Mouse (Mus musculus) forebrain, embryonic 15.5 days (tissue): ENCODE measurements around the gene Sfxn3. TPM values are rescaled to one million over a fixed set of nuclear protein-coding genes. Genes with fewer than 3 reads are reported as not detected.
A peak's percentile ranks its signal among the peaks of the same experiment; 100 is the strongest.

Experiments
- ATAC-seq: fragments of 200-750 bp; cut with Nextera tagmentation; replicated peaks from 2 replicates; pipeline ENCODE4 v1.8.0; 2017; ENCODE audit warnings: mild to moderate bottlenecking, moderate TSS enrichment, moderate library complexity
- H3K27ac ChIP-seq: fragments of 300-500 bp; sonication (generic); replicated peaks from 2 replicates; pipeline ENCODE4 v1.5.1; 2015; ENCODE audit warnings: mild to moderate bottlenecking, inconsistent platforms
- H3K27me3 ChIP-seq: fragments of 300-500 bp; sonication (generic); 2 replicates; pipeline ENCODE4 v1.6.1; 2015; ENCODE audit warnings: inconsistent platforms
- H3K36me3 ChIP-seq: fragments of 300-500 bp; sonication (generic); 2 replicates; pipeline ENCODE4 v1.6.1; 2015; ENCODE audit warnings: mild to moderate bottlenecking, inconsistent platforms
- H3K4me1 ChIP-seq: fragments of 300-500 bp; sonication (generic); 2 replicates; pipeline ENCODE4 v1.6.1; 2015; ENCODE audit warnings: inconsistent platforms
- H3K4me2 ChIP-seq: fragments of 300-500 bp; sonication (generic); replicated peaks from 2 replicates; pipeline ENCODE4 v1.6.1; 2015; ENCODE audit warnings: mild to moderate bottlenecking, inconsistent platforms
- H3K4me3 ChIP-seq: fragments of 300-500 bp; sonication (generic); 2 replicates; pipeline ENCODE4 v1.5.1; 2015; ENCODE audit warnings: mild to moderate bottlenecking, inconsistent platforms
- H3K9ac ChIP-seq: fragments of 300-500 bp; sonication (generic); replicated peaks from 2 replicates; pipeline ENCODE4 v1.6.1; 2015; ENCODE audit warnings: mild to moderate bottlenecking, inconsistent platforms
- H3K9me3 ChIP-seq: fragments of 300-500 bp; sonication (generic); 2 replicates; pipeline ENCODE4 v1.6.1; 2016; ENCODE audit warnings: inconsistent platforms
- WGBS: fragments of 180-500 bp; shearing (Covaris S2); methylation state at CpG from one replicate; pipeline ENCODE4 v1.1.7; 2015; ENCODE audit warnings: mixed read lengths; 5-methylcytosine and 5-hydroxymethylcytosine counted together
- polyA plus RNA-seq: library from polyadenylated mRNA; unstranded; fragments of >200 nt; fragmentation: Nextera tagmentation; extraction: Ambion mirVana; gene quantifications from 2 replicates; pipeline ENCODE4 v1.2.1, GENCODE M21; 2015

The Sfxn3 gene
- polyA plus RNA-seq, 1 experiment from 2014 or later = 65.0 TPM

GRCm38 (mm10) chr19:45012636-45013035 is 34.7 kb upstream of the Sfxn3 start:
- no peaks in the 10 kb centered on the region for H3K9me3 ChIP-seq
- ATAC-seq = no peak
- 29% methylated on average over 6 of the region's 6 CpGs for WGBS
- H3K4me1 ChIP-seq = peaks cover 55% of the 10 kb centered on the region
- H3K4me3 ChIP-seq = no peak overlapping the region
- no peak overlapping the region for H3K4me2 ChIP-seq
- peak overlapping the region; percentile 67 for H3K27ac ChIP-seq
- peaks cover 27% of the 10 kb centered on the region for H3K36me3 ChIP-seq
- no peaks in the 10 kb centered on the region for H3K27me3 ChIP-seq
- 0 out of 2 replicates have a peak overlapping the region, but pooled peaks have one; percentile 9 for H3K9ac ChIP-seq

- no peak overlapping the region for H3K4me2 ChIP-seq
- no peak overlapping the region for H3K4me3 ChIP-seq
- H3K36me3 ChIP-seq = peaks cover 27% of the 10 kb centered on the region
- peaks cover 49% of the 10 kb centered on the region for H3K4me1 ChIP-seq
- no peak overlapping the region for H3K9ac ChIP-seq
- no peak overlapping the region for H3K27ac ChIP-seq
- no peaks in the 10 kb centered on the region for H3K27me3 ChIP-seq
- ATAC-seq = no peak
- 71% methylated on average over 6 of the region's 6 CpGs for WGBS
- H3K9me3 ChIP-seq = no peaks in the 10 kb centered on the region
Measured at GRCm38 (mm10) chr19:45013581-45014225, 33.6 kb upstream of the Sfxn3 start.

GRCm38 (mm10) chr19:45014335-45014971 is 32.9 kb upstream of the Sfxn3 start, which contains the start of gene Lzts2:
Gene Lzts2 (plus strand): TSS chr19:45014414.
- Histone ChIP-seq H3K27ac (peak within 1 kb of the TSS; percentile 99; the same call in 1 of the 2 replicates), H3K4me3 (peak within 1 kb of the TSS; percentile 85), H3K9me3 (no peaks in the 10 kb centered on the region), H3K4me1 (peaks cover 50% of the 10 kb centered on the region), H3K36me3 (peaks cover 23% of the 10 kb centered on the region), H3K4me2 (peak within 1 kb of the TSS; percentile 62), H3K27me3 (no peaks in the 10 kb centered on the region), H3K9ac (peak within 1 kb of the TSS; percentile 79; the same call in 1 of the 2 replicates)
- no peak for ATAC-seq
- WGBS = 11% methylated on average over 9 of the region's 10 CpGs

GRCm38 (mm10) chr19:45014981-45015402 is 32.3 kb upstream of the Sfxn3 start:
- no peaks in the 10 kb centered on the region for H3K27me3 ChIP-seq
- peak overlapping the region; percentile 79; the same call in 1 of the 2 replicates for H3K9ac ChIP-seq
- no peak for ATAC-seq
- peaks cover 55% of the 10 kb centered on the region for H3K4me1 ChIP-seq
- H3K36me3 ChIP-seq = peaks cover 18% of the 10 kb centered on the region
- H3K4me3 ChIP-seq = peak overlapping the region; percentile 85
- H3K27ac ChIP-seq = peak overlapping the region; percentile 99; the same call in 1 of the 2 replicates
- peak overlapping the region; percentile 62 for H3K4me2 ChIP-seq
- no peaks in the 10 kb centered on the region for H3K9me3 ChIP-seq
- WGBS = under 1% methylated on average over 25 of the region's 25 CpGs

GRCm38 (mm10) chr19:45015518-45016281 is 31.6 kb upstream of the Sfxn3 start:
- H3K4me1 ChIP-seq = peaks cover 62% of the 10 kb centered on the region
- WGBS = under 1% methylated on average over 34 of the region's 34 CpGs

GRCm38 (mm10) chr19:45016341-45017215 is 30.7 kb upstream of the Sfxn3 start:
- peak; percentile 30 for ATAC-seq
- peak overlapping the region; percentile 62 for H3K4me2 ChIP-seq
- H3K36me3 ChIP-seq = peaks cover 4% of the 10 kb centered on the region
- peak overlapping the region; percentile 99 for H3K27ac ChIP-seq
- peak overlapping the region; percentile 79 for H3K9ac ChIP-seq
- H3K4me3 ChIP-seq = peak overlapping the region; percentile 85
- peaks cover 71% of the 10 kb centered on the region for H3K4me1 ChIP-seq
- no peaks in the 10 kb centered on the region for H3K27me3 ChIP-seq
- no peaks in the 10 kb centered on the region for H3K9me3 ChIP-seq
- WGBS = 1% methylated on average over 17 of the region's 18 CpGs

More at GRCm38 (mm10) chr19:45015518-45016281, 31.6 kb upstream of the Sfxn3 start:
- Histone ChIP-seq H3K27ac (peak overlapping the region; percentile 99), H3K9me3 (no peaks in the 10 kb centered on the region), H3K4me2 (peak overlapping the region; percentile 62), H3K36me3 (peaks cover 12% of the 10 kb centered on the region), H3K9ac (peak overlapping the region; percentile 79), H3K4me3 (peak overlapping the region; percentile 85), H3K27me3 (no peaks in the 10 kb centered on the region)
- peak; percentile 26 for ATAC-seq

GRCm38 (mm10) chr19:45017216-45017771 is 30.0 kb upstream of the Sfxn3 start:
- peak overlapping the region; percentile 62 for H3K4me2 ChIP-seq
- H3K9ac ChIP-seq = peak overlapping the region; percentile 79
- WGBS = 0% methylated on average over 22 of the region's 27 CpGs
- peak overlapping the region; percentile 99 for H3K27ac ChIP-seq
- no peaks in the 10 kb centered on the region for H3K27me3 ChIP-seq
- peak; percentile 64 for ATAC-seq
- H3K4me3 ChIP-seq = peak overlapping the region; percentile 85
- H3K4me1 ChIP-seq = peaks cover 75% of the 10 kb centered on the region
- H3K36me3 ChIP-seq = no peaks in the 10 kb centered on the region
- H3K9me3 ChIP-seq = no peaks in the 10 kb centered on the region

- H3K27me3 ChIP-seq = no peaks in the 10 kb centered on the region
- H3K4me2 ChIP-seq = peak overlapping the region; percentile 62
- under 1% methylated on average over 34 of the region's 48 CpGs for WGBS
- peaks cover 69% of the 10 kb centered on the region for H3K4me1 ChIP-seq
- peak overlapping the region; percentile 85 for H3K4me3 ChIP-seq
- peak overlapping the region; percentile 99 for H3K27ac ChIP-seq
- peak; percentile 59 for ATAC-seq
- H3K9ac ChIP-seq = peak overlapping the region; percentile 79
- 0 out of 2 replicates have a peak, but pooled peaks cover 3% of the 10 kb centered on the region for H3K36me3 ChIP-seq
- H3K9me3 ChIP-seq = no peaks in the 10 kb centered on the region
Measured at GRCm38 (mm10) chr19:45017909-45018308, 29.4 kb upstream of the Sfxn3 start.

- H3K9ac ChIP-seq = peak overlapping the region; percentile 79
- H3K4me2 ChIP-seq = peak overlapping the region; percentile 62
- 0 out of 2 replicates have a peak, but pooled peaks cover 3% of the 10 kb centered on the region for H3K36me3 ChIP-seq
- no peak; the same call in 1 of the 2 replicates for ATAC-seq
- peaks cover 69% of the 10 kb centered on the region for H3K4me1 ChIP-seq
- H3K27me3 ChIP-seq = no peaks in the 10 kb centered on the region
- H3K27ac ChIP-seq = peak overlapping the region; percentile 99
- no peaks in the 10 kb centered on the region for H3K9me3 ChIP-seq
- H3K4me3 ChIP-seq = peak overlapping the region; percentile 85
- 2% methylated on average over 13 of the region's 13 CpGs for WGBS
Measured at GRCm38 (mm10) chr19:45018351-45018831, 28.9 kb upstream of the Sfxn3 start.

GRCm38 (mm10) chr19:45020348-45020747 is 27.0 kb upstream of the Sfxn3 start:
- WGBS = 63% methylated on average over 6 of the region's 6 CpGs
- no peak overlapping the region for H3K27ac ChIP-seq
- H3K4me1 ChIP-seq = peaks cover 58% of the 10 kb centered on the region
- H3K4me3 ChIP-seq = no peak overlapping the region
- no peaks in the 10 kb centered on the region for H3K27me3 ChIP-seq
- 0 out of 2 replicates have a peak overlapping the region, but pooled peaks have one; percentile 8 for H3K9ac ChIP-seq
- no peaks in the 10 kb centered on the region for H3K9me3 ChIP-seq
- peaks cover 18% of the 10 kb centered on the region for H3K36me3 ChIP-seq
- H3K4me2 ChIP-seq = no peak overlapping the region
- no peak for ATAC-seq
